Mouse (Mus musculus) hindbrain, embryonic 14.5 days (tissue): ENCODE results near the gene Olfr1394. TPM values are rescaled to one million over a fixed set of nuclear protein-coding genes. Genes with fewer than 3 reads are reported as not detected.

Experiments
- ATAC-seq: fragments of 200-750 bp; cut with Nextera tagmentation; 2 replicates; pipeline ENCODE4 v1.8.0; 2017; ENCODE audit warnings: moderate number of reproducible peaks, mild to moderate bottlenecking, moderate TSS enrichment, moderate library complexity; ENCODE audit not compliant: low FRiP score
- DNase-seq: peaks from one replicate; pipeline ENCODE4 v3.0.0-alpha.2; 2015; ENCODE audit warnings: low spot score
- H3K27ac ChIP-seq: fragments of 300-500 bp; sonication (generic); 2 replicates; pipeline ENCODE4 v1.5.1; 2014; ENCODE audit warnings: mild to moderate bottlenecking, moderate library complexity
- H3K27me3 ChIP-seq: fragments of 300-500 bp; sonication (generic); 2 replicates; pipeline ENCODE4 v1.6.1; 2014; ENCODE audit warnings: mild to moderate bottlenecking, low read length, mixed read lengths; ENCODE audit not compliant: control insufficient read depth, insufficient read depth
- H3K36me3 ChIP-seq: fragments of 300-500 bp; sonication (generic); replicated peaks from 2 replicates; pipeline ENCODE4 v1.6.1; 2014; ENCODE audit not compliant: control insufficient read depth, insufficient read depth
- H3K4me1 ChIP-seq: fragments of 300-500 bp; sonication (generic); replicated peaks from 2 replicates; pipeline ENCODE4 v1.6.1; 2014; ENCODE audit warnings: antibody characterized with exemption, low read length, mixed read lengths; ENCODE audit not compliant: control insufficient read depth, insufficient read depth
- H3K4me2 ChIP-seq: fragments of 300-500 bp; sonication (generic); replicated peaks from 2 replicates; pipeline ENCODE4 v1.6.1; 2014; ENCODE audit warnings: mild to moderate bottlenecking, moderate library complexity
- H3K4me3 ChIP-seq: fragments of 300-500 bp; sonication (generic); replicated peaks from 2 replicates; pipeline ENCODE4 v1.5.1; 2014; ENCODE audit warnings: mild to moderate bottlenecking, low read length
- H3K9ac ChIP-seq: fragments of 300-500 bp; sonication (generic); 2 replicates; pipeline ENCODE4 v1.6.1; 2014
- H3K9me3 ChIP-seq: fragments of 300-500 bp; sonication (generic); 2 replicates; pipeline ENCODE4 v1.6.1; 2016; ENCODE audit warnings: low read length; ENCODE audit not compliant: control insufficient read depth
- WGBS: fragments of 180-500 bp; shearing (Covaris S2); extraction: QIAGEN DNeasy Blood & Tissue Kit; methylation state at CpG from one replicate; pipeline ENCODE4 v1.1.7; 2014; 5-methylcytosine and 5-hydroxymethylcytosine counted together
- polyA plus RNA-seq: library from polyadenylated mRNA; unstranded; fragments of >200 nt; fragmentation: Nextera tagmentation; extraction: Ambion mirVana; gene quantifications from 2 replicates; pipeline ENCODE4 v1.2.1, GENCODE M21; 2014

The Olfr1394 gene
- polyA plus RNA-seq, result not detected in 2 replicates

- ATAC-seq (no peak), DNase-seq (no peak)
- no peaks in the 10 kb centered on the region for H3K36me3 ChIP-seq
- H3K4me2 ChIP-seq, result no peak within 1 kb of the TSS
- H3K27ac ChIP-seq, result no peak within 1 kb of the TSS
- 89% methylated on average over 1 of the region's 1 CpGs for WGBS
- H3K9ac ChIP-seq, result no peak within 1 kb of the TSS
- no peak within 1 kb of the TSS for H3K4me3 ChIP-seq
- H3K9me3 ChIP-seq, result no peaks in the 10 kb centered on the region
- no peaks in the 10 kb centered on the region for H3K4me1 ChIP-seq
- H3K27me3 ChIP-seq, result no peaks in the 10 kb centered on the region
These were observed at the start of gene Olfr1394 for GRCm38 (mm10) chr11:49154077-49154476. Gene Olfr1394 (plus strand): TSS chr11:49154377.

- Histone ChIP-seq H3K9ac (no peak overlapping the region), H3K27me3 (no peaks in the 10 kb centered on the region), H3K4me1 (no peaks in the 10 kb centered on the region), H3K4me2 (no peak overlapping the region), H3K27ac (no peak overlapping the region), H3K36me3 (no peaks in the 10 kb centered on the region), H3K4me3 (no peak overlapping the region), H3K9me3 (no peaks in the 10 kb centered on the region)
- 83% methylated on average over 1 of the region's 1 CpGs for WGBS
- no peak for ATAC-seq
- no peak for DNase-seq
These were observed 48.4 kb upstream of the Olfr1394 start for GRCm38 (mm10) chr11:49105752-49106151.

- 81% methylated on average over 10 of the region's 10 CpGs for WGBS
- DNase-seq (no peak), ATAC-seq (no peak)
These were observed 46.3 kb upstream of the Olfr1394 start for GRCm38 (mm10) chr11:49107650-49108537.

GRCm38 (mm10) chr11:49108833-49109232 is 45.3 kb upstream of the Olfr1394 start:
- no peaks in the 10 kb centered on the region for H3K4me1 ChIP-seq
- no peaks in the 10 kb centered on the region for H3K36me3 ChIP-seq
- no peak overlapping the region for H3K9ac ChIP-seq
- ATAC-seq (no peak), DNase-seq (no peak)
- H3K4me2 ChIP-seq, result no peak overlapping the region
- WGBS, result 45% methylated on average over 1 of the region's 1 CpGs
- H3K9me3 ChIP-seq, result no peaks in the 10 kb centered on the region
- no peak overlapping the region for H3K27ac ChIP-seq
- no peaks in the 10 kb centered on the region for H3K27me3 ChIP-seq
- H3K4me3 ChIP-seq, result no peak overlapping the region

More at GRCm38 (mm10) chr11:49107650-49108537, 46.3 kb upstream of the Olfr1394 start:
- Histone ChIP-seq H3K4me1 (no peaks in the 10 kb centered on the region), H3K4me3 (no peak overlapping the region), H3K36me3 (no peaks in the 10 kb centered on the region), H3K27me3 (no peaks in the 10 kb centered on the region), H3K9me3 (no peaks in the 10 kb centered on the region), H3K9ac (no peak overlapping the region), H3K27ac (no peak overlapping the region), H3K4me2 (no peak overlapping the region)

- 67% methylated on average over 1 of the region's 1 CpGs for WGBS
- no peaks in the 10 kb centered on the region for H3K27me3 ChIP-seq
- H3K27ac ChIP-seq, result no peak overlapping the region
- H3K9me3 ChIP-seq, result no peaks in the 10 kb centered on the region
- no peak overlapping the region for H3K4me3 ChIP-seq
- H3K4me2 ChIP-seq, result no peak overlapping the region
- no peak overlapping the region for H3K9ac ChIP-seq
- ATAC-seq (no peak), DNase-seq (no peak)
- H3K4me1 ChIP-seq, result no peaks in the 10 kb centered on the region
- H3K36me3 ChIP-seq, result no peaks in the 10 kb centered on the region
These were observed 43.2 kb upstream of the Olfr1394 start for GRCm38 (mm10) chr11:49111000-49111399.

GRCm38 (mm10) chr11:49112624-49113219 is 41.5 kb upstream of the Olfr1394 start:
- DNase-seq, result no peak
- 91% methylated on average over 6 of the region's 6 CpGs for WGBS
- ATAC-seq, result no peak
- H3K4me2 ChIP-seq, result no peak overlapping the region
- H3K9me3 ChIP-seq, result no peaks in the 10 kb centered on the region
- H3K27me3 ChIP-seq, result no peaks in the 10 kb centered on the region
- no peak overlapping the region for H3K9ac ChIP-seq
- H3K4me1 ChIP-seq, result no peaks in the 10 kb centered on the region
- no peak overlapping the region for H3K27ac ChIP-seq
- H3K36me3 ChIP-seq, result no peaks in the 10 kb centered on the region
- H3K4me3 ChIP-seq, result no peak overlapping the region

GRCm38 (mm10) chr11:49114158-49114557 is 40.0 kb upstream of the Olfr1394 start:
- WGBS, result 80% methylated on average over 2 of the region's 2 CpGs
- Histone ChIP-seq H3K27ac (no peak overlapping the region), H3K4me1 (no peaks in the 10 kb centered on the region)

GRCm38 (mm10) chr11:49114774-49115173 is 39.4 kb upstream of the Olfr1394 start, which contains the start of gene Olfr1396:
Gene Olfr1396 (minus strand): TSS chr11:49114874.
- Histone ChIP-seq H3K4me2 (no peak within 1 kb of the TSS), H3K9me3 (no peaks in the 10 kb centered on the region), H3K27me3 (no peaks in the 10 kb centered on the region), H3K36me3 (no peaks in the 10 kb centered on the region), H3K4me1 (no peaks in the 10 kb centered on the region), H3K9ac (no peak within 1 kb of the TSS), H3K27ac (no peak within 1 kb of the TSS), H3K4me3 (no peak within 1 kb of the TSS)
- DNase-seq, result no peak
- ATAC-seq, result no peak

More at GRCm38 (mm10) chr11:49114158-49114557, 40.0 kb upstream of the Olfr1394 start:
- no peak for DNase-seq
- H3K27me3 ChIP-seq, result no peaks in the 10 kb centered on the region
- no peak overlapping the region for H3K4me3 ChIP-seq
- no peak overlapping the region for H3K4me2 ChIP-seq
- H3K36me3 ChIP-seq, result no peaks in the 10 kb centered on the region
- no peak for ATAC-seq
- no peaks in the 10 kb centered on the region for H3K9me3 ChIP-seq
- H3K9ac ChIP-seq, result no peak overlapping the region

GRCm38 (mm10) chr11:49119635-49120034 is 34.5 kb upstream of the Olfr1394 start:
- no peaks in the 10 kb centered on the region for H3K4me1 ChIP-seq

More at GRCm38 (mm10) chr11:49119635-49120034, 34.5 kb upstream of the Olfr1394 start:
- WGBS, result 86% methylated on average over 3 of the region's 3 CpGs
- H3K27ac ChIP-seq, result no peak overlapping the region
- H3K4me3 ChIP-seq, result no peak overlapping the region
- ATAC-seq (no peak), DNase-seq (no peak)
- no peak overlapping the region for H3K4me2 ChIP-seq
- H3K9me3 ChIP-seq, result no peaks in the 10 kb centered on the region
- H3K9ac ChIP-seq, result no peak overlapping the region
- H3K27me3 ChIP-seq, result no peaks in the 10 kb centered on the region
- H3K36me3 ChIP-seq, result no peaks in the 10 kb centered on the region
